Mouse (Mus musculus) CH12F3 (cell line): ENCODE results near the gene Lnp1.
"Not testable (repeated sequence)": the region's sequence is repeated elsewhere in the genome, so short reads cannot be mapped to it uniquely, and the experiment has no call there.

Source experiments
- in situ Hi-C: fragments of 300-500 bp; cut with MboI; formaldehyde crosslinking; loops from 2 replicates; pipeline ENCODE4 v1.14.3; 2020; ENCODE audit warnings: low sequenced_read_pairs

Gene Lnp1

DNA sequence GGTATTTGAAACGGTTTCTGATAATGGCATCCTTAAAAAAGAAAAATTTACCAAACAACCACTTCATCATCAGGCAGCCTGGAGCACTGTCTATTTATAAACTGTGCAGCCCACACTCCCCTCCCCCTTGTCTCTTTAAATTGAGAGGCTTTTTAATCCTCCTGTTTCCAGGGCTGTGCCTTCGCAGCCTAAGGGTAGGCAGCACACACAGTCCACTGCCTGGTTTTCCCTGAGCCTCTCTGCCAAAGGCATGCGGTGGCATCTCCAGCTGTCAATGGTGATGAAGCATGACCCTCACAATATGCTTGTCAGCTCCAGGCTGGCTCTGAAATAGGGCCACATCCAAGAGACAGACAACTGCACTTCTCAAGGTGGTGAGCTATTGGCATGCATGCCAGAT is at the start of gene Lnp1:
Lnp1 (minus strand) TSS at position 39 of the 400 bp plus-strand sequence.
- in situ Hi-C loops, result no loop called here

DNA sequence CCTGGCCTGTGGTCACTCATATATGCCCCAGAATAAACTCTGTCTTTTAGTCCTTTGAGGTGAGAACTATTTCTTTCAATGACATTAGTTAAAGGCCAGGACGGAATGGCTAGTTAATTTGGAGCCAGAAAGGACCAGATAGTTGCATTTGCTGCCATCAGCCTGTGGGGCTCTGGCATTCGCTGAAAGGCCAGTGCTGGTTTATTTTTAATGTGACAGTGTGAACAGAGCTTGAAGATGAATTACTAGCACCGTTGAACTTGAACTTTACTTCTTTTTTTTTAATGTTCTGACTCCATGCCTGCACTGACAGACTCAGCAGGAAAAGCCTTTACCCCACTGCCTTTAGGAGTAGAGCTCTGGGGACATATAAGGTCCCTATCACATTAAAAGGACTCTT is 46.8 kb upstream of the Lnp1 start:
- in situ Hi-C loops, result no loop called here

DNA sequence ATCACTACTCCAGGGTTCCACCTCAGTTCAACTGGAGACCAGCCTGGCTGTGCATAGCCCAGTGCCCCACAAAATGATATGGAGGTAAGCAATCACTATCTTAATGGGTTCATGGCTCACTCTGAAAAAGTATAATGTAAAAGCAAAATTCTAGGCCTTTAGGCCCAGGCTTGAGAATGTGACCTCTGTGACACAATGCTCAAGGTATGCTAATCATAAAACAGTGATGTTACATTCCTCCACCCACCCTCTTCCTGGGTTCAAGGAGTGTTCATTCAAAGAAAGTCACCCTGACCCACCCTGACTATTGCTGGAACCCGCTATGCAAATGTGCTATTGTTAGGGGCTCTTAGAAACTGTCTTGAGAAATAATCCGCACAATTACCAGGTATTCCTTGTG is 30.4 kb upstream of the Lnp1 start:
- in situ Hi-C loops, result not testable (repeated sequence)

GRCm38 (mm10) chr16:56949085-56949484 is 21.2 kb upstream of the Lnp1 start:
- in situ Hi-C loops, result no loop called here

DNA sequence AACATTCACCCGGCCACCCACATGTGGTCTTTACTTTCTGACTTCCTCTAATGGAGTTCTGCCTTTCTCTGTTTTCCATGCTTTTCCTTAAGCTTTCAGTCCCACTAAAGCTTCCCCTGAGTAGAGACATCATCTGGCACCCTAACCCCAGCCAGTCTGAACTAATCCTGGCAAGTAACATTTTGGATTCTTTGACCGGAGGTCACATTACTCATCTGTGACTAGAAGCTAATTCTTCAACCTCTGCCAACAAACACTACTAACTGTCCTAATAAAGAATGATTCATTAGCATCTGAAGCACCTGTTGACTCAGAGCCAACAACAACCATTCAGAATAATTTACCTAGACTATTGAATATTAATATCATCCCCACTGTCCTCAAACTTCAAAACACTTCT is 14.5 kb upstream of the Lnp1 start:
- in situ Hi-C loops, result no loop called here

DNA sequence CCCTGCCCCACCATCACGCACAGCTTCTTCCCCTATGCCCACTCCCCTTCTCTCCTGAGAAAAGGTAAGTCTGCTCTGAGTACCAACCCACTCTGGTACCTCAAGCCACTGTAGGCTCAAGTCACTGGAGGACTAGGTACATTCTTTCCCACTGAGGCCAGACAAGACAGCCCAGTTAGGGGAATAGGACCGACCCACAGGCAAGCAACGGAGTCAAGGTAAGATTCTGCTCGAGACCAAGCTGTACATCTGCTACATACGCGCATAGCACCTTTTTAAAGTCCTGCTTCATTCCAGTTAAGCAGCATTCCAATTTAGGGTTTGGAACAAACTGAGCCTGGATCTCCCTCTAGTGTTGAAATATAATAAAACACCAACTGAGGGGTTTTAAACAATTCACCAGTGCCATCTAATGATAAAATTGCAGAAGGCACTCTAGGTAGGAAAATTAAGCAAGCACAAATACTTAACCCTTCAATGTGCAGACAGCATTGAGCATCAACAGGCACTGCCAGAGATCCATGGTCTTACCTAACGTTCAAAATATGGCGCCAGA is 7.7 kb downstream of the Lnp1 start:
- in situ Hi-C loops, result no loop called here

DNA sequence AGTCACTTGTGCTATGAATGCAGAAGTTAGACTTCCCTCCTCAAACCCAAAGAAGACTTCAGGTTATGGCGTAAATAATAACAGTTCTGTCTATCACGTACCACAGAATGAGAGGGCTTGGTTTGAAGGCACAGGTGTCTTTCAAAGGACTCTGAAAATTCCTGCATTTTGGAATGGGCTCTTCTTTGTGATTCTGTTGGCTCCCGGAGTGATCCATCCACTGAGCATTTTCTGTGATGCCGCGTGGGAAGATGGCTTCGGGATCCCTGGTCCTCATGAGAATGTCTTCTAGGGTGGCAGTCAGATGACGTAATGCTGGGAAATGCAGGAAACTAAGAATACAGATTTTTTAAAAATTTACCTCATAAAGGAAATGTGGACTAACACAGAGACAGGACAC is 10.6 kb downstream of the Lnp1 start:
- in situ Hi-C loops, result loop anchor here (10.0 kb wide), 1 partner anchor 152 kb away; no protein-coding TSS in a partner anchor

GRCm38 (mm10) chr16:56908986-56909385 is 18.9 kb downstream of the Lnp1 start:
- in situ Hi-C loops, result no loop called here

DNA sequence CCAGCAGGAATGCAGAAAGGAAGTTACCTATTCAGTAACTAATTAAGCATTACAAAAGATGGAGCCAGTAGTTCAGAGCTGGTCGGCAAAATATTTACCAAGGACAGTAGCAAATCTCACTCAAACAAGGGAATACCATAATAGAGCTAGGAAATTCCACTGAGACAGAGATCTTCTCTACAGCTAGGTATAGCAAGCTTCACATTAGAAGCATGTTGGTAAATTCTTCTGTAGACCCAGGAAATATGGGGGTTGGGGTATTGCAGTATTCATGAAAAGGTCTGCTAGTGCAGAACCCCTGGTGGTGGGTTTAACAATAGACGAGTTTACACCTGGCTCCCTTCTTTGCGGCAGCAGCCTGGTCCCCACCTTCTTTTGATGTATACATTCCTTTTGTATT is 25.7 kb downstream of the Lnp1 start:
- in situ Hi-C loops, result not testable (repeated sequence)

GRCm38 (mm10) chr16:56891583-56891982 is 36.3 kb downstream of the Lnp1 start:
- in situ Hi-C loops, result no loop called here

DNA sequence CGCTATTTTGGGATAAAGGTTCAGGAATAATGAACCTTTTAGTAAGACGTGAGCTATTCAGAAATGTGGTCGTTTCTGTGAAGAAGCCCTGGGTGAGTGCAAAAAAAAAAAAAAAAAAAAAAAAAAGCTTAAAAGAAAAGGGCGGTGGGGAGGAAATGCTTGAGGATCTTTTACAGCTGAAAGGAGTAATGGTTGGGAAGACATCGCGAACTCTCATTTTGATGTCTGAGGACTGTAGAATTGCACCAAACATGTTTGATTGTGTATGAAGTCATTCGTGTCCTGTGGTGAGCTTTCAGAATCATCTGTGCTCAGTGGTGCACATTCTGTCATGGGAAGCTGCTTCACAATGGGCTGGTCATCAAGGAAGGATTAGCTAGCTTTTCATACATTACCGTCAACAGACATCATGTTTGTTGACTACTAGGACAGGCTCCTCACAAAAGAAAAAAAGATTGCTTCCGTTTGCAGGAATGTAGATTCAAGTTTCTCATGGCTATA is 41.2 kb downstream of the Lnp1 start:
- in situ Hi-C loops, result no loop called here

GRCm38 (mm10) chr16:56885824-56886615 is 41.8 kb downstream of the Lnp1 start, which contains the start of gene Tmem45a:
Gene Tmem45a, minus strand, starts transcription at chr16:56886166.
- in situ Hi-C loops, result no loop called here

DNA sequence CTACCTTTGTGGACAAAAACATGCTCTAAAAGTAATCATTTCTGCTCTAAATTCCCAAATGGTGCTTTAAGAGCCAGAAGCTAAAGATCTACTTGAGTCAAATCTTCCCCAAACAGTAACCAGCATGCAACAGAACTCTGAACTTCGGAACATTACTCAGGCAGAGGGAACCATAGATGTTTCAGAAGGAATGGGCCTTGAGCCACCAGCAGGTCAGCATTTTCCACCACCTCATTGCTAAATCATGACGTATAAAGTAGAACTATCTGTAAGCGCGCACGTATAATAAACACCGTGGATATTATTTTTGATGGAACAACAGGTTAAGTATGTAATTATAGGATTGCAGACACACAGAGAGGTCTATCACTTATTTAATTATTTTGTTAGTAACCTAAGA is 43.0 kb downstream of the Lnp1 start:
- in situ Hi-C loops, result no loop called here

DNA sequence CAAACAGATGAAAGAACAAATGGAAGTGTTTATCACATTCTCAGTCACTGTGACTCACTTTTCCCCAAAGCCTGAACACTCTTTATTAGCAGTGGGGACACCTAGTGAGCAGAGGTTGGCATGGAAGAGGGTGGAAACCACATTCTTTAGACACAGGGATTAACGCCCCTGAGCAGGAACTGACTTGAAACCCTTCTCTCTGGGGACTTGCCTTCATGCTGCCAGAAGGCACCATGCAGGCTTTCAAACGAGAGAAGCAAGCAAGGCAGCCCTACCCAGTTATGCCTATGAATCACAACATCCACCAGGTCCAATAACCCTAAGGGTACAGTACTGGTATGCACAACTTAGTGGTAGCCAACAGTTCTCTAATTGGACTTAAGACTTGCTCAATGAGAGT is 54.5 kb downstream of the Lnp1 start:
- in situ Hi-C loops, result no loop called here

- in situ Hi-C loops, result no loop called here
Measured at GRCm38 (mm10) chr16:56870458-56870857, 57.4 kb downstream of the Lnp1 start.

DNA sequence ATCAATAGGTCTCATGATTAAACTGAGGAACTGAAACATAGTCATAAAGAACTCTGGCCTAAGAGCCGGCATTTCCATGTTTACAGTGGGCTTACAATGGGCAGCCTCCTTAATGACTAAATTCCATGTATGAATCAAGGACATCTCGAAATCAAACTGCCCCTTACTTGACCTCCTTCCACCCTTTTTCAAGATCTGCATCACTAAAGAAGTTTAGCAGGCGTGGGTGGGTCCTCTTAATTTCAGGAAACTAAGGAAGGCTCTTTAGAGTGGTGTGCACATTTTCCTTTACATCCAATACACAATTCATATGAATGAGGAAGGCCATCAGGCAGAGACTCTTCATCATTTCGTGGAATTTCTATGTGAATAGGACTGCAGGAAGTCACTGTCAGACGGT is 59.5 kb downstream of the Lnp1 start:
- in situ Hi-C loops, result no loop called here

DNA sequence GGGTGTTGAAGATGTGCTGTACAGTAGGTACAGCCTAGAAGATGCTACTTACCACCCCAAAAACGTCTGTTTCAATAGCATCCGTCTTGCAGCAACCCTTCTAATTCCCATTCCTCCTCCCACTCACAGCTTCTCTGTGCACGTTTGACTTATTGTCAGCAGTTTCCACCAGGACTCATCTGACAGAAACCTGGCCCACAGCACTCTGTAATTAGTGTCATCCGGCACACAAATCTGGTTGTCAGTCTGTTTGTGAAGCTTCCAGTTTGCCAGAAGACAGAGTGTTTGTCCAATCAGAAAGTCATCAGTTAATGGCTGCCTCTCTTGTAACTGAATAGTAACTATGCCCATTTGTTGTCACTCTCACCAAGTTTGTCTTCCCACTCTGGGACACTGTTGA is 60.3 kb downstream of the Lnp1 start:
- in situ Hi-C loops, result no loop called here
